8 mouse cellular contexts compared by ENCODE assay signal in the genomic region with DNA sequence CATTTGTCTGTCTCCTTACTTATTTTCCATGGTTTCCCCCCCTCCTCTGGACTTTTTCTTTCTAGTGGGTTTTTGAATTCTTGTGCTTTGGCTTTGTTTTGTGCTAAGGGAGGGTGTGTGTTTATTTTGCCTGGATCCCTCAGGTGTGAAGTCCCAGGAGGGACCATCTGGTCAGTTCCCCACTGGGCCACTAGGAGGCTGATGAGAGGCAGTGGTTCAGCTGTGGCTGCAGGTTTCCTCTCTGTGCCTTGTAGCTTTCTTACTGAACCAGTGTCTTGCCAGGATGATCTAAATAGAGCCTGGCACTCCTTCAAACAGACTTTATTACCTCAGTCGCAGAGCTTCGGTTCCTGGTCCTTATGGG. TPM values are rescaled to one million over a fixed set of nuclear protein-coding genes. Genes with fewer than 3 reads are reported as not detected.
DNase-seq lines count a peak whose midpoint lies in the region; ATAC-seq and TF ChIP-seq lines count a peak whose summit lies in the region.

No protein-coding gene starts in this region.

- 0 out of 2 replicates have a peak, but pooled peaks cover 3% of the 10 kb centered on the region for H3K4me1 ChIP-seq in intestine, postnatal 0 days (replicated peaks; ENCODE audit: control insufficient read depth, insufficient read depth, low read length)
- peaks cover 16% of the 10 kb centered on the region for H3K4me1 ChIP-seq in limb, embryonic 10.5 days
- peaks cover 31% of the 10 kb centered on the region for H3K4me1 ChIP-seq in midbrain, embryonic 12.5 days

- peak; percentile 82 for DNase-seq in adrenal gland, adult 2 months
- peak; percentile 82 for DNase-seq in embryo, embryonic 11 days
- peak; percentile 45 to 64 for DNase-seq in gastrocnemius, postnatal 36 days
- peak; percentile 82 for DNase-seq in limb, embryonic 10.5 days (ENCODE audit: low spot score)
- DNase-seq in skeletal muscle tissue, adult 2 months (ENCODE audit: low read depth, low spot score): peak; percentile 46
- DNase-seq in yolk sac, embryonic 10.5 days (ENCODE audit: low spot score): peak; percentile 60

- H3K4me2 ChIP-seq in intestine, postnatal 0 days (replicated peaks; ENCODE audit: low read depth): peak overlapping the region; percentile 86
- H3K4me2 ChIP-seq in midbrain, embryonic 12.5 days (replicated peaks): peak overlapping the region; percentile 90

- 0 out of 2 replicates have a peak, but pooled peaks cover 3% of the 10 kb centered on the region for H3K27me3 ChIP-seq in intestine, postnatal 0 days (replicated peaks; ENCODE audit: control insufficient read depth, insufficient read depth, low read length)
- H3K27me3 ChIP-seq in limb, embryonic 10.5 days (ENCODE audit: low read depth, poor library complexity, severe bottlenecking): peaks cover 26% of the 10 kb centered on the region
- H3K27me3 ChIP-seq in midbrain, embryonic 12.5 days: peaks cover 15% of the 10 kb centered on the region

- peak overlapping the region; percentile 97 for H3K4me3 ChIP-seq in intestine, postnatal 0 days (ENCODE audit: low read depth, low read length)
- peak overlapping the region; percentile 91 for H3K4me3 ChIP-seq in limb, embryonic 10.5 days
- H3K4me3 ChIP-seq in midbrain, embryonic 12.5 days: peak overlapping the region; percentile 95

- intact Hi-C loops in gastrocnemius, postnatal 36 days (cut with DNase I): loop anchor here (2.0 kb wide), 1 partner anchor 14 kb away; the partner anchor contains the start of gene Ist1

- 3% methylated on average over 2 of the region's 2 CpGs for WGBS in intestine, postnatal 0 days
- 20% methylated on average over 2 of the region's 2 CpGs for WGBS in limb, embryonic 10.5 days
- WGBS in midbrain, embryonic 12.5 days: 44% methylated on average over 2 of the region's 2 CpGs

- H3K27ac ChIP-seq in intestine, postnatal 0 days (ENCODE audit: low read depth, low read length): no peak overlapping the region
- no peak overlapping the region for H3K27ac ChIP-seq in limb, embryonic 10.5 days
- 0 out of 2 replicates have a peak overlapping the region, but pooled peaks have one; percentile 96 for H3K27ac ChIP-seq in midbrain, embryonic 12.5 days (replicated peaks)

- H3K9ac ChIP-seq in intestine, postnatal 0 days (ENCODE audit: low read depth, low read length): no peak overlapping the region; the same call in 1 of the 2 replicates
- peak overlapping the region; percentile 99 for H3K9ac ChIP-seq in midbrain, embryonic 12.5 days (replicated peaks)

- TF ChIP-seq CTCF in intestine, postnatal 0 days (IDR thresholded peaks at IDR 0.05; ENCODE audit: low read depth): peak; percentile 88

- H3K36me3 ChIP-seq in intestine, postnatal 0 days (ENCODE audit: control insufficient read depth, insufficient read depth): peaks cover 34% of the 10 kb centered on the region; the same call in 1 of the 2 replicates
- peaks cover 47% of the 10 kb centered on the region for H3K36me3 ChIP-seq in limb, embryonic 10.5 days
- H3K36me3 ChIP-seq in midbrain, embryonic 12.5 days: peaks cover 45% of the 10 kb centered on the region

- no peaks in the 10 kb centered on the region for H3K9me3 ChIP-seq in intestine, postnatal 0 days (ENCODE audit: control insufficient read depth)
- no peaks in the 10 kb centered on the region for H3K9me3 ChIP-seq in limb, embryonic 10.5 days (replicated peaks)
- no peaks in the 10 kb centered on the region for H3K9me3 ChIP-seq in midbrain, embryonic 12.5 days

- ATAC-seq in intestine, postnatal 0 days: 0 out of 2 replicates have a peak, but pooled peaks have one; percentile 41
- ATAC-seq in midbrain, embryonic 12.5 days (ENCODE audit: low FRiP score, low read depth): no peak

RNA-seq across cellular contexts. Expression of gene Zfp821, which starts 1.5 kb away (rescaled TPM):
- 10 to 100 TPM in 1 of 2 experiments, 1 to 10 TPM in 1; 8.6 to 12.1 TPM for total RNA-seq in adrenal gland, adult 2 months (2021)
- polyA plus RNA-seq in adrenal gland, adult 2 months (2012; rRNA removed): 6.6 and 9.0 TPM in 2 replicates
- 1 to 10 TPM; 4.3 to 5.9 TPM for total RNA-seq in gastrocnemius, postnatal 36 days (2021)
- 6.4 and 6.6 TPM in 2 replicates for polyA plus RNA-seq in intestine, postnatal 0 days (2015; fragmentation: Nextera tagmentation; extraction: Ambion mirVana)
- 34.8 and 42.5 TPM in 2 replicates for polyA plus RNA-seq in limb, embryonic 10.5 days (2016; fragmentation: Nextera tagmentation; extraction: Ambion mirVana)
- 74.6 and 80.7 TPM in 2 replicates for polyA plus RNA-seq in midbrain, embryonic 12.5 days (2016; fragmentation: Nextera tagmentation; extraction: Ambion mirVana)

RNA-seq across cellular contexts. Expression of gene Ist1, which starts 13.8 kb away (rescaled TPM):
- 10 to 100 TPM; 72.7 to 89.3 TPM for total RNA-seq in adrenal gland, adult 2 months (2021)
- polyA plus RNA-seq in adrenal gland, adult 2 months (2012; rRNA removed): 20.5 and 26.6 TPM in 2 replicates
- total RNA-seq in gastrocnemius, postnatal 36 days (2021): 10 to 100 TPM; 25.4 to 31.4 TPM
- 86.9 and 88.1 TPM in 2 replicates for polyA plus RNA-seq in intestine, postnatal 0 days (2015; fragmentation: Nextera tagmentation; extraction: Ambion mirVana)
- polyA plus RNA-seq in limb, embryonic 10.5 days (2016; fragmentation: Nextera tagmentation; extraction: Ambion mirVana): 134 and 153 TPM in 2 replicates
- 172 and 181 TPM in 2 replicates for polyA plus RNA-seq in midbrain, embryonic 12.5 days (2016; fragmentation: Nextera tagmentation; extraction: Ambion mirVana)

RNA-seq across cellular contexts. Expression of gene Atxn1l, which starts 30.7 kb away (rescaled TPM):
- 10 to 100 TPM; 38.5 to 45.5 TPM for total RNA-seq in adrenal gland, adult 2 months (2021)
- 8.8 and 9.8 TPM in 2 replicates for polyA plus RNA-seq in adrenal gland, adult 2 months (2012; rRNA removed)
- total RNA-seq in gastrocnemius, postnatal 36 days (2021): 10 to 100 TPM; 17.3 to 19.7 TPM
- 2.4 and 2.6 TPM in 2 replicates for polyA plus RNA-seq in intestine, postnatal 0 days (2015; fragmentation: Nextera tagmentation; extraction: Ambion mirVana)
- polyA plus RNA-seq in limb, embryonic 10.5 days (2016; fragmentation: Nextera tagmentation; extraction: Ambion mirVana): 8.4 and 10.2 TPM in 2 replicates
- 7.3 and 8.3 TPM in 2 replicates for polyA plus RNA-seq in midbrain, embryonic 12.5 days (2016; fragmentation: Nextera tagmentation; extraction: Ambion mirVana)
